Mouse (Mus musculus) liver, adult 2 months (tissue): ENCODE results near the gene Plet1. TPM values are rescaled to one million over a fixed set of nuclear protein-coding genes. Genes with fewer than 3 reads are reported as not detected.

Source experiments
- DNase-seq: peaks from one replicate; pipeline ENCODE4 v3.0.0-alpha.2; 2011; ENCODE audit warnings: low read depth, low spot score; ENCODE audit errors: extremely low read depth
- H3K27ac ChIP-seq: fragments of 200-500 bp; replicated peaks from 2 replicates; pipeline ENCODE4 v1.5.1; 2012; ENCODE audit warnings: low read depth, mild to moderate bottlenecking, control low read depth, inconsistent platforms, low read length; ENCODE audit not compliant: insufficient read depth
- H3K27me3 ChIP-seq: fragments of 200-500 bp; 2 replicates; pipeline ENCODE4 v1.6.1; 2012; ENCODE audit warnings: mild to moderate bottlenecking, moderate library complexity, low read length, inconsistent platforms; ENCODE audit not compliant: control insufficient read depth, insufficient read depth
- H3K36me3 ChIP-seq: fragments of 200-500 bp; 2 replicates; pipeline ENCODE4 v1.6.1; 2012; ENCODE audit warnings: low read length, inconsistent platforms; ENCODE audit not compliant: control insufficient read depth, insufficient read depth
- H3K4me1 ChIP-seq: fragments of 200-500 bp; 2 replicates; pipeline ENCODE4 v1.6.1; 2011; ENCODE audit warnings: low read length; ENCODE audit not compliant: control insufficient read depth, insufficient read depth
- H3K4me3 ChIP-seq: fragments of 200-500 bp; 2 replicates; pipeline ENCODE4 v1.5.1; 2011; ENCODE audit warnings: low read depth, mild to moderate bottlenecking, control low read depth, low read length, moderate library complexity; ENCODE audit not compliant: insufficient read depth
- H3K79me2 ChIP-seq: fragments of 200-500 bp; 2 replicates; pipeline ENCODE4 v1.6.1; 2012; ENCODE audit warnings: inconsistent platforms, mild to moderate bottlenecking, low read length, moderate library complexity; ENCODE audit not compliant: control insufficient read depth, insufficient read depth
- H3K9ac ChIP-seq: fragments of 200-500 bp; 2 replicates; pipeline ENCODE4 v1.6.1; 2012; ENCODE audit warnings: low read depth, mild to moderate bottlenecking, control low read depth, inconsistent platforms, low read length
- CTCF ChIP-seq: fragments of 200-500 bp; IDR thresholded peaks from 2 replicates; pipeline ENCODE4 v1.5.1; 2011; ENCODE audit warnings: low read depth, low read length, control low read depth
- POLR2A ChIP-seq: fragments of 200-500 bp; IDR thresholded peaks from 2 replicates; pipeline ENCODE4 v1.6.1; 2011; ENCODE audit warnings: low read length, control low read depth; ENCODE audit not compliant: insufficient read depth; ENCODE audit errors: extremely low read depth
- WGBS: fragments of 180-500 bp; shearing (Covaris S2); methylation state at CpG from one replicate; pipeline ENCODE4 v1.1.7; 2018; 5-methylcytosine and 5-hydroxymethylcytosine counted together
- polyA plus RNA-seq: library from polyadenylated mRNA; depleted of rRNA; stranded (reverse); fragments of >200 nt; gene quantifications from 2 replicates; pipeline ENCODE4 v1.2.3, GENCODE M21; 2012
- total RNA-seq: library from RNA; depleted of rRNA; stranded (reverse); fragments of >200 nt; gene quantifications from 2 replicates; pipeline ENCODE4 v1.2.3, GENCODE M21; 2014

The Plet1 gene
- total and polyA plus RNA-seq, 2 experiments = 0.37 to 0.86 TPM

- no peak overlapping the region for H3K9ac ChIP-seq
- no peaks in the 10 kb centered on the region for H3K27me3 ChIP-seq
- WGBS = 86% methylated on average over 4 of the region's 4 CpGs
- TF ChIP-seq CTCF = no peak
- no peak for TF ChIP-seq POLR2A
- H3K79me2 ChIP-seq = no peaks in the 10 kb centered on the region
- H3K4me3 ChIP-seq = no peak overlapping the region
- H3K36me3 ChIP-seq = peaks cover 15% of the 10 kb centered on the region
- H3K4me1 ChIP-seq = peaks cover 8% of the 10 kb centered on the region
- DNase-seq = no peak
- no peak overlapping the region for H3K27ac ChIP-seq
These were observed 43.0 kb downstream of the Plet1 start for GRCm38 (mm10) chr9:50537295-50537694.

GRCm38 (mm10) chr9:50540170-50540569, 45.8 kb downstream of the Plet1 start:
- no peak overlapping the region for H3K27ac ChIP-seq
- H3K4me3 ChIP-seq = no peak overlapping the region
- no peaks in the 10 kb centered on the region for H3K79me2 ChIP-seq
- no peak overlapping the region for H3K9ac ChIP-seq
- H3K36me3 ChIP-seq = peaks cover 31% of the 10 kb centered on the region
- no peak for TF ChIP-seq POLR2A
- TF ChIP-seq CTCF = no peak
- peaks cover 3% of the 10 kb centered on the region; the same call in 1 of the 2 replicates for H3K4me1 ChIP-seq
- no peaks in the 10 kb centered on the region for H3K27me3 ChIP-seq
- 78% methylated on average over 7 of the region's 7 CpGs for WGBS
- no peak for DNase-seq

- 59% methylated on average over 9 of the region's 9 CpGs for WGBS
- H3K79me2 ChIP-seq = no peaks in the 10 kb centered on the region
- no peak overlapping the region for H3K9ac ChIP-seq
- TF ChIP-seq CTCF = no peak
- no peak for TF ChIP-seq POLR2A
- no peak for DNase-seq
- no peaks in the 10 kb centered on the region for H3K4me1 ChIP-seq
- H3K36me3 ChIP-seq = peaks cover 34% of the 10 kb centered on the region
- no peak overlapping the region for H3K4me3 ChIP-seq
- H3K27ac ChIP-seq = no peak overlapping the region
- H3K27me3 ChIP-seq = no peaks in the 10 kb centered on the region
These were observed 48.1 kb downstream of the Plet1 start for GRCm38 (mm10) chr9:50542401-50542800.

- DNase-seq = no peak
- Histone ChIP-seq H3K79me2 (peaks cover 3% of the 10 kb centered on the region; the same call in 1 of the 2 replicates), H3K9ac (no peak overlapping the region), H3K27me3 (no peaks in the 10 kb centered on the region), H3K4me1 (peaks cover 5% of the 10 kb centered on the region; the same call in 1 of the 2 replicates), H3K36me3 (peaks cover 28% of the 10 kb centered on the region), H3K4me3 (no peak overlapping the region), H3K27ac (no peak overlapping the region)
- WGBS = 62% methylated on average over 5 of the region's 5 CpGs
- no peak for TF ChIP-seq POLR2A
- TF ChIP-seq CTCF = no peak
These were observed 53.6 kb downstream of the Plet1 start for GRCm38 (mm10) chr9:50547859-50548478.

GRCm38 (mm10) chr9:50548936-50549335, 54.6 kb downstream of the Plet1 start:
- Histone ChIP-seq H3K27ac (no peak overlapping the region), H3K9ac (no peak overlapping the region), H3K4me3 (no peak overlapping the region), H3K36me3 (peaks cover 19% of the 10 kb centered on the region), H3K4me1 (peaks cover 12% of the 10 kb centered on the region), H3K27me3 (no peaks in the 10 kb centered on the region), H3K79me2 (peaks cover 3% of the 10 kb centered on the region; the same call in 1 of the 2 replicates)
- peak; percentile 59 for DNase-seq
- WGBS = 53% methylated on average over 4 of the region's 4 CpGs
- TF ChIP-seq POLR2A = no peak
- no peak for TF ChIP-seq CTCF

- Histone ChIP-seq H3K9ac (no peak overlapping the region), H3K27ac (no peak overlapping the region), H3K36me3 (peaks cover 8% of the 10 kb centered on the region), H3K4me1 (peaks cover 16% of the 10 kb centered on the region), H3K4me3 (no peak overlapping the region), H3K27me3 (no peaks in the 10 kb centered on the region), H3K79me2 (peaks cover 3% of the 10 kb centered on the region; the same call in 1 of the 2 replicates)
- no peak for DNase-seq
- WGBS = 75% methylated on average over 5 of the region's 5 CpGs
- TF ChIP-seq CTCF = no peak
- no peak for TF ChIP-seq POLR2A
These were observed 57.9 kb downstream of the Plet1 start for GRCm38 (mm10) chr9:50552206-50552605.
